Mouse (Mus musculus): ENCODE data around the gene Ica1l. TPM values are rescaled to one million over a fixed set of nuclear protein-coding genes. Genes with fewer than 3 reads are reported as not detected.

Ica1l gene
- total RNA-seq, 1 experiment from 2014 or later = 1.4 TPM

- no peak for ATAC-seq (ENCODE audit: extremely low read depth, insufficient number of reproducible peaks, low FRiP score, poor library complexity, severe bottlenecking)
Observed at GRCm38 (mm10) chr1:59987399-59988040, 55.5 kb downstream of the Ica1l start.

- ATAC-seq (ENCODE audit: extremely low read depth, insufficient number of reproducible peaks, low FRiP score, poor library complexity, severe bottlenecking) = no peak
Observed at GRCm38 (mm10) chr1:59986626-59987025, 56.4 kb downstream of the Ica1l start.

GRCm38 (mm10) chr1:59967291-59967690 lies 75.7 kb downstream of the Ica1l start:
- no peak for ATAC-seq (ENCODE audit: extremely low read depth, insufficient number of reproducible peaks, low FRiP score, poor library complexity, severe bottlenecking)

GRCm38 (mm10) chr1:59966171-59966785 lies 76.7 kb downstream of the Ica1l start:
- no peak for ATAC-seq (ENCODE audit: extremely low read depth, insufficient number of reproducible peaks, low FRiP score, poor library complexity, severe bottlenecking)

- ATAC-seq (ENCODE audit: extremely low read depth, insufficient number of reproducible peaks, low FRiP score, poor library complexity, severe bottlenecking) = no peak
Observed at GRCm38 (mm10) chr1:59959941-59960340, 83.0 kb downstream of the Ica1l start.

GRCm38 (mm10) chr1:59957206-59957605 lies 85.8 kb downstream of the Ica1l start:
- ATAC-seq (ENCODE audit: extremely low read depth, insufficient number of reproducible peaks, low FRiP score, poor library complexity, severe bottlenecking) = no peak

- ATAC-seq (ENCODE audit: extremely low read depth, insufficient number of reproducible peaks, low FRiP score, poor library complexity, severe bottlenecking) = no peak
Observed at GRCm38 (mm10) chr1:59947509-59947908, 95.5 kb downstream of the Ica1l start.

- no peak for ATAC-seq (ENCODE audit: extremely low read depth, insufficient number of reproducible peaks, low FRiP score, poor library complexity, severe bottlenecking)
Observed at GRCm38 (mm10) chr1:59945969-59946368, 97.0 kb downstream of the Ica1l start.

- ATAC-seq (ENCODE audit: extremely low read depth, insufficient number of reproducible peaks, low FRiP score, poor library complexity, severe bottlenecking) = no peak
Observed at GRCm38 (mm10) chr1:59943825-59944224, 99.2 kb downstream of the Ica1l start.

- ATAC-seq (ENCODE audit: extremely low read depth, insufficient number of reproducible peaks, low FRiP score, poor library complexity, severe bottlenecking) = no peak
Observed at GRCm38 (mm10) chr1:59942057-59942790, 100.8 kb downstream of the Ica1l start.

GRCm38 (mm10) chr1:59941063-59941462 lies 101.9 kb downstream of the Ica1l start:
- no peak for ATAC-seq (ENCODE audit: extremely low read depth, insufficient number of reproducible peaks, low FRiP score, poor library complexity, severe bottlenecking)

- no peak for ATAC-seq (ENCODE audit: extremely low read depth, insufficient number of reproducible peaks, low FRiP score, poor library complexity, severe bottlenecking)
Observed at GRCm38 (mm10) chr1:59932991-59933390, 110.0 kb downstream of the Ica1l start.

Other genes with a start within 250 kb of the Ica1l start
- 45.4 TPM in 2 replicates for gene Fam117b, start 130.2 kb downstream of the Ica1l start, total RNA-seq (2017)
- gene Carf, start 55.1 kb upstream of the Ica1l start, total RNA-seq (2017) = 13.8 and 20.1 TPM in 2 replicates
- 18.6 and 26.3 TPM in 2 replicates for gene Wdr12, start 55.5 kb upstream of the Ica1l start, total RNA-seq (2017)
- 33.4 and 34.4 TPM in 2 replicates for gene Nbeal1, start 137.4 kb upstream of the Ica1l start, total RNA-seq (2017)

Data from neutrophil, adult 5-6 weeks (primary cell).